Mouse (Mus musculus) spleen, postnatal 10 days (tissue): ENCODE results near the gene Dennd4b.
"Not testable (repeated sequence)": the region's sequence is repeated elsewhere in the genome, so short reads cannot be mapped to it uniquely, and the experiment has no call there.

ENCODE experiments used
- DNase-seq, 2 experiments: peaks; one replicate each; pipeline ENCODE4 v3.0.0; 2021 to 2022; ENCODE audit warnings: low spot score in 2 of 2

The Dennd4b gene

GRCm38 (mm10) chr3:90253174-90253573 is 11.8 kb upstream of the Dennd4b start:
- DNase-seq = not testable (repeated sequence)

GRCm38 (mm10) chr3:90253653-90254418 is 11.1 kb upstream of the Dennd4b start, which contains the start of gene Crtc2:
Gene Crtc2, plus strand, starts transcription at chr3:90254163.
- peak; percentile 82 to 95 for DNase-seq

DNA sequence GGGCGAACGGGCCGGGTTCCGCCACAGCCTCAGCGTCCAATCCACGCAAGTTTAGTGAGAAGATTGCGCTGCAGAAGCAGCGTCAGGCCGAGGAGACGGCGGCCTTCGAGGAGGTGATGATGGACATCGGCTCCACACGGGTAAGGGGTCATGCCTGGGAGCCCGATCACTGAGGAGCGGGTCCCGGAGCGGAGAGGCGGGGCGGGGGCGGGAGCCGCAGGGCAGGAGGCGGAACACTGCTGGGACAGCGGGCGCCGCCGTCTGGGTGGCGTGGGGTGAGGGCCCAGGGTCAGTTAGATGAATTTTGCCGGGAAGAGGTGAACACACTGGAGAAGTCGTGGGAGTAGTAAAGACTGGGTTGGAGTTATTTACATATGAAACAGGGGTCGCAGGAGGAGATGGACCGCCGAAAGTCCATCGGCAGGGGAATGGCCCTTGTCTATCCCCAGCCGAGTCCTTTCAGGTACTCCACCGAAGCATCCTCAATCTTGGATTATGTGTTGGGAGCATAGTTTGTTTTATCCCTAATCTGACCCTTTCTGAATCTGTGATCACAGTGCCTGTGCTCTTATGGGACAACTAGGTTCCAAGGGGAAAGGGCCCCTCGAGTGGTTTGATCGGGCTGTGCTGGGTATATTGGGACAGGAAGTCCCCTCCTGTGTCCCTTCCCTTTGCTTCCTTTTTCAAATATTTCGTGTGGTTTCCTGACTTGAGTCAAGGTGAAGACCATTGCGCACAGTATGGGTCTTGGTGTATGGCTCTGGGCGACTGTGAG is 10.4 kb upstream of the Dennd4b start:
- no peak for DNase-seq

- no peak for DNase-seq
Observed at GRCm38 (mm10) chr3:90255194-90255565, 9.8 kb upstream of the Dennd4b start.

DNA sequence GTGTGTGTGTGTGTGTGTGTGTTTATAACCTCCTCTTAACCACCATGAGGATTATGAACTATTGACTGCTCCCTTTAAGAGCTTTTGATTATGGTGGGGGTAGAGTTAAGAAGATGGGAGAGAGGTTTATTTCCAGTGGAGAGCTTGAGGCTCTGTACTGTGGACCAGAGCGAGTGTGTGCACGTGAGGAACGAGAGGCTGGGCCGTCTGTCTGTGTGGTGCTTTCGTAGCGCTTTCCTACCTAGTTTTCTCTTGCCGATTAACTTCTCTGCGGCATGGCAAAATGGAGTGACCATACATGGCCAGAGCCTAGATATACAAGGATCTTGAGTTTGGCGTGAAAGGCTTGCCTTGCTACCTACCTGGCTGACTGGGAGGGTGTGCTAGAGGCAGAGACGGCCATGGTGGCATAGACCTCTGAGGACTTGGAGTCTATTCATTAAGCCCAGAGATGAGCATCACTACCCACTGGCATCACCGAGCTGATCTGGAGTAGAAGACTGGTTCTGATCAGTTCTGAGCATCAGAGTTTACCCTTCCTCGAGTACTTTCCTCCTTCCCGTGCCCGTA is 9.1 kb upstream of the Dennd4b start:
- DNase-seq = no peak

DNA sequence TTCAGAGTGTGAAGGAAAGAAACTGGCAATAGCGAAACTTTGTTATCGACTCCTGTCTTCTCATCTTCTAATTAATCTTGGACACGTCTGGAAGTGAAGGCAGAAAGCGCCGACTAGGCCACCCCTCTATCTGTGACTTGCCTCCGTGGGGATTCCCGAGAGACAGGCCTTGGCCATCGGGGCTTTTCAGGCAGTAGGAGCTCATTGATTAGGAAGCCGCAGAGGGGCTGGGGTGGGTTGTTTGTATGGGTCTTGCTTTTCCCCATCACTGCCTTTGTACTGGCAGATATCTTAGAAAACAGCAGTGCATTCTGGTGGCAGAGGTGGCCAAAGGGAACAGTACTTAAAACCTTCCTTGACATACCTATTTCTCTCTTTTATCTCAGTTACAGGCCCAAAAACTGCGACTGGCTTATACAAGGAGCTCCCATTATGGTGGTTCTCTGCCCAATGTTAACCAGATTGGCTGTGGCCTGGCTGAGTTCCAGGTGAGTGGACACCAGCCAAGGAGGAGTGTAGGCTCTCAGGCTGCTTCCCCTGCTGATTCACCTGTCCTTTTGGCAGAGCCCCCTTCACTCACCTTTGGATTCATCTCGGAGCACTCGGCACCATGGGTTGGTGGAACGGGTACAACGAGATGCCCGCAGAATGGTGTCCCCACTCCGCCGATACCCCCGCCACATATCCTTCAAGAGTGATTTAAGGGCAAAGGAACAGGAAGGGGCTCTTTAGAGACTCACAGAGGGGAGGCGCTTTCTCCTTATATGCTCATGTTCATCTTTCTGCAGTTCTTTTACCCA is 8.1 kb upstream of the Dennd4b start:
- no peak for DNase-seq

- DNase-seq = no peak
Observed at GRCm38 (mm10) chr3:90258521-90258920, 6.5 kb upstream of the Dennd4b start.

- no peak for DNase-seq
Observed at GRCm38 (mm10) chr3:90263121-90263771, 1.7 kb upstream of the Dennd4b start.

GRCm38 (mm10) chr3:90264687-90265033 is 325 bp upstream of the Dennd4b start:
- DNase-seq = peak in 1 of 2 experiments; percentile 16

DNA sequence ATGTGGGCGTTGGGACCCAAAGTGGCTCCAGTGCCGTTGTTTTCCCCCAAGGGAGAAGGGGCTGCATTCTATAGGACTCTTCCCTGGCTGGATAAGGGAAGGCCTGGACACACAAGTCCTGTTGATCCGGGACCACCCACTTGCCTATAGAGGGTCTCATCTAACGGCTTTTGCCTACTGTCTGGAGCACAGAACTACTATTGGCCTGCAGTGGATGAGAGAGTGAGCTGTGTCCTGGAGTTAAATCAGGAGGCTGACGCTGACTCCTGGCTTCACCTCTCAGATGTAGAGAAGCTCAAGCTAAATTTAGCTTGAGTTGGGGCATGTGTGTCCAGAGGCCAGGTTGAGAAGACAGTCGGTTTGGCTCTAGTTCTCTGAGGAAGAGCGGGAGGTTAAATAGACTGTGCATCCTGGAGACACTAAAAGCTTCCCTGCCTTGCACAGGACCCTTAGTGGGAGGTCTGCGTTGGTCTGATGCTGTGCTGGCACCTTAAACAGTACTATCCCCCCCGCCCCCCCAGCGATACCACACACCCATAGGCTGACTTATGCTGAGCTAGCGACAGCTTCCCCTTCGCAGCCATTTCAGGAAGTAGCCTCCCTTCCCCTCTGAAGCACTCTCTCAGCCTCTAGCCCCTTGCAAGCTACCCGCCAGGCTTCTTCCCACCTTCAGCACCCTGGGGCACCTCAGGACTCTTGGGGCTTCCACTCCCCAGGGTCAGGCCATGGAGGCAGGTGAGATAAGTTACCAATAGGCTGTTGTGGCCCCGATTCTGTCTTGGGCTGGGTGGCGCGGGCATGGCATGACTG is 1.2 kb downstream of the Dennd4b start:
- peak; percentile 64 to 65 for DNase-seq

- peak in 1 of 2 experiments; percentile 35 for DNase-seq
Observed at GRCm38 (mm10) chr3:90266901-90267775, 2.2 kb downstream of the Dennd4b start.

- DNase-seq = no peak
Observed at GRCm38 (mm10) chr3:90268190-90268589, 3.2 kb downstream of the Dennd4b start.

DNA sequence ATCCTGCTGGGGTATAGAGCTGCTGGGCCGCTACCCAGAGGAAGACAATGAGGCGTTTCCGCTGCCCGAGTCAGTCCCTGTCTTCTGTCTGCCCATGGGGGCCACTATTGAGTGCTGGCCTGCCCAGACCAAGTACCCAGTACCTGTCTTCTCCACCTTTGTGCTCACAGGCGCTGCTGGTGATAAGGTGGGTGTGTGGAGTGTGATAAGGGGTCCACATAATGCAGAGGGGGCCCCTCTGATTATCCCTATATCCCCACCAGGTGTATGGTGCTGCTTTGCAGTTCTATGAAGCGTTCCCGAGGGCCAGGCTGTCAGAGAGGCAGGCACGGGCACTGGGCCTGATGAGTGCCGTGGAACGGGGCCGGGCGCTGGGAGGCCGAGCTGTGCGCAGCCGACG is 4.0 kb downstream of the Dennd4b start:
- no peak for DNase-seq

DNA sequence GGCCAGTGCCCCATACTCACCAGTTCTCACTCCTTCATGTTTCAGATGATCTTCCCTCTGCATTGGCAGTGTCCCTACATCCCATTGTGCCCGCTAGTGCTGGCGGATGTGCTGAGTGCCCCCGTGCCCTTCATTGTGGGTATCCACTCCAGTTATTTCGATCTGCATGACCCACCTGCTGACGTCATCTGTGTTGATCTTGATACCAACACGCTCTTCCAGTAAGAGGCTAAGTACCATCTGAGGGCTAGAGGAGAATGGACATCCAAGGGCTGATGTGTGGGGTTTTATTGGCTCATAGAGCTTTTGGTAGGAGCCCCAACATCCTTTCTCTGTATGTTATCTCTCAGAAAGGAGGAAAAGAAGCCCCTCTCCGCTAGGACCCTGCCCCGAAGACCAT is 5.8 kb downstream of the Dennd4b start:
- no peak for DNase-seq

- DNase-seq = no peak
Observed at GRCm38 (mm10) chr3:90272170-90272569, 7.2 kb downstream of the Dennd4b start.

GRCm38 (mm10) chr3:90273855-90274254 is 8.9 kb downstream of the Dennd4b start:
- DNase-seq = no peak

GRCm38 (mm10) chr3:90275286-90275685 is 10.3 kb downstream of the Dennd4b start:
- DNase-seq = no peak

GRCm38 (mm10) chr3:90276858-90277257 is 11.9 kb downstream of the Dennd4b start:
- DNase-seq = no peak

DNA sequence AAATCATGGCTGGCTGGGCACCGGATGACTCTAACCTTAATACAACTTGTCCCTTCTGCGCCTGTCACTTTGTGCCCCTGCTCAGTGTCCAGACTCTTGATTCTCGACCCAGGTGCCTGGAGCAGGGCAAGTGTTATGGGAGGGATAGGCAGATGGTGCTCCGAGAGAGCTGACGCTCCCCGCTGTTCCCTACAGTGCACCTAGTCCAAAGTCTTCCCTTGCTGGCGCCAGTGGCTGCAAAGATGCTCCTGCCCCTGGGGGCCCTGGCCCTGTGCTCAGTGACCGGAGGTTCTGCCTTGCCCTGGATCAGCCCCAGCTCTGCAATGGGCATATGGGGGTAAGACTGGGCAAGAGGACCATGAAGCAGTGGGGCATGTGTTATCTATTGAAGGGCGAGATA is 12.8 kb downstream of the Dennd4b start:
- no peak for DNase-seq

DNA sequence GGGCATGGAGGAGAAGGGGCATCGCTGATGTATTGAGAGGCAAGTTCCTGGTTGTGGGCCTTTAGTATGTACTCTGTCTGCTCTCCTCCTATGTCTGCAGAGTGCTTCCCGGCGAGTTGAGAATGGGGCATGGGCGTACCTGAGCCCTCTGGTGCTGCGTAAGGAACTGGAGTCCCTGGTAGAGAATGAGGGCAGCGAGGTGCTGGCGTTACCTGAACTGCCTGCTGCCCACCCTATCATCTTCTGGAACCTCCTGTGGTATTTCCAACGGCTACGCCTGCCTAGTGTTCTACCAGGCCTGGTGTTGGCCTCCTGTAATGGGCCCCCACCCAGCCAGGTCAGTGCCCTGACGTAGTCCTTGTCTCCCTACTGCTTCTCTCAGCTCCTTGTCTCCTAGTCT is 13.2 kb downstream of the Dennd4b start:
- no peak for DNase-seq
